Mouse (Mus musculus): ENCODE measurements at regions not wholly inside any gene's neighbourhood (a gene's known extent, or its start where the extent isn't known, plus 50 kb on each side); places are given as distances from the start of the nearest gene placed in this dataset.
"Not testable (repeated sequence)": the region's sequence is repeated elsewhere in the genome, so short reads cannot be mapped to it uniquely, and the experiment has no call there.

DNA sequence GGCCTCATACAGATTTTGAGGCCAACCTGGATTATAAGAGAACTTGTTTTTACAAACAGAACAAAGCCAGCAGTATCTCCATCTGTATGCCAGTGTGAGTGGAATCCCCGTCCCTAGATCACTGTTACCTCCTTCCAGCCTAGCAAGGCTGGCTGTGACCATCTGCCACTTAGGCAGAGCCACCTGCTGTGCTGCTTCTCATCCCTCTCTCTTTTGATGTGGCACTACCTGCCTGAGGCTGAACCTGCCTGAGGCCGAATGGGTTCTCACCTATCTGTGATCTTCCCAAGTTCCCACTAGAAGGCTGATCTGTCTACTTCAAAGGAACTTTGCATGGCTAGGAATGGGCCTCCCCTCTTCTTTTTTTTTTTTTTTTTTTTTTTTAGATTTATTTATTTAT lies 55.4 kb upstream of the Trim24 start:
- DNase-seq (ENCODE audit: low spot score in 2 of 2), result not testable (repeated sequence)
